Mouse (Mus musculus) T-helper 2 cell (primary cell): ENCODE results near the gene Dydc2.
"Not testable (repeated sequence)": the region's sequence is repeated elsewhere in the genome, so short reads cannot be mapped to it uniquely, and the experiment has no call there.

ENCODE experiments used
- in situ Hi-C: fragments of 300-600 bp; cut with MboI, MseI; formaldehyde crosslinking; loops from one replicate; pipeline ENCODE4 v1.15.1; 2025; ENCODE audit warnings: high pct_unique_total_duplicates

Dydc2 gene

GRCm38 (mm10) chr14:41069108-41069507 is at the start of gene Dydc2:
Gene Dydc2 (minus strand): TSS chr14:41069208.
- in situ Hi-C loops, result no loop called here

GRCm38 (mm10) chr14:41116271-41116670 is 47.3 kb upstream of the Dydc2 start:
- in situ Hi-C loops, result no loop called here

- in situ Hi-C loops, result no loop called here
These were observed 43.9 kb upstream of the Dydc2 start for GRCm38 (mm10) chr14:41112944-41113343.

GRCm38 (mm10) chr14:41111031-41111668 is 42.1 kb upstream of the Dydc2 start:
- in situ Hi-C loops, result no loop called here

GRCm38 (mm10) chr14:41104853-41105444 is 35.9 kb upstream of the Dydc2 start, which contains the start of gene Mat1a:
Gene Mat1a (plus strand): TSS chr14:41105035.
- in situ Hi-C loops, result no loop called here

GRCm38 (mm10) chr14:41102269-41102668 is 33.3 kb upstream of the Dydc2 start:
- in situ Hi-C loops, result no loop called here

- in situ Hi-C loops, result no loop called here
These were observed 32.2 kb upstream of the Dydc2 start for GRCm38 (mm10) chr14:41101242-41101641.

- in situ Hi-C loops, result no loop called here
These were observed 31.7 kb upstream of the Dydc2 start for GRCm38 (mm10) chr14:41100712-41101111.

GRCm38 (mm10) chr14:41098726-41099125 is 29.7 kb upstream of the Dydc2 start:
- in situ Hi-C loops, result no loop called here

- in situ Hi-C loops, result no loop called here
These were observed 27.4 kb upstream of the Dydc2 start for GRCm38 (mm10) chr14:41096296-41096860.

GRCm38 (mm10) chr14:41094114-41094513 is 25.1 kb upstream of the Dydc2 start:
- in situ Hi-C loops, result no loop called here

- in situ Hi-C loops, result no loop called here
These were observed 21.8 kb upstream of the Dydc2 start for GRCm38 (mm10) chr14:41090777-41091176.

- in situ Hi-C loops, result no loop called here
These were observed 18.5 kb upstream of the Dydc2 start for GRCm38 (mm10) chr14:41087509-41087908.

GRCm38 (mm10) chr14:41082408-41082807 is 13.4 kb upstream of the Dydc2 start:
- in situ Hi-C loops, result no loop called here

- in situ Hi-C loops, result no loop called here
These were observed 3.9 kb upstream of the Dydc2 start for GRCm38 (mm10) chr14:41072944-41073275.

- in situ Hi-C loops, result no loop called here
These were observed 3.4 kb upstream of the Dydc2 start, which contains the start of gene Dydc1 for GRCm38 (mm10) chr14:41072229-41072943. Gene Dydc1 (plus strand): TSS chr14:41072911.

- in situ Hi-C loops, result no loop called here
These were observed 1.3 kb upstream of the Dydc2 start for GRCm38 (mm10) chr14:41070343-41070742.

- in situ Hi-C loops, result no loop called here
These were observed 2.6 kb downstream of the Dydc2 start for GRCm38 (mm10) chr14:41066416-41066815.

GRCm38 (mm10) chr14:41065168-41065567 is 3.8 kb downstream of the Dydc2 start:
- in situ Hi-C loops, result no loop called here

GRCm38 (mm10) chr14:41053190-41053589 is 15.8 kb downstream of the Dydc2 start:
- in situ Hi-C loops, result not testable (repeated sequence)

GRCm38 (mm10) chr14:41052481-41052880 is 16.5 kb downstream of the Dydc2 start:
- in situ Hi-C loops, result no loop called here

GRCm38 (mm10) chr14:41050471-41050870 is 18.5 kb downstream of the Dydc2 start:
- in situ Hi-C loops, result no loop called here

GRCm38 (mm10) chr14:41047402-41047801 is 21.6 kb downstream of the Dydc2 start:
- in situ Hi-C loops, result no loop called here
